Mouse (Mus musculus): ENCODE measurements at regions not wholly inside any gene's neighbourhood (a gene's known extent, or its start where the extent isn't known, plus 50 kb on each side); places are given as distances from the start of the nearest gene placed in this dataset.
A peak's percentile ranks its signal among the peaks of the same experiment; 100 is the strongest.

GRCm38 (mm10) chr2:45751746-45752145, 634.6 kb upstream of the Zeb2 start:
- H3K4me2 ChIP-seq (replicated peaks) = no peak overlapping the region
- ATAC-seq (ENCODE audit: low FRiP score, low read depth) = no peak
- H3K4me3 ChIP-seq = no peak overlapping the region
- H3K9ac ChIP-seq = no peak overlapping the region
- 82% methylated on average over 2 of the region's 2 CpGs for WGBS
- H3K27ac ChIP-seq = no peak overlapping the region
- H3K36me3 ChIP-seq = no peaks in the 10 kb centered on the region
- no peaks in the 10 kb centered on the region for H3K9me3 ChIP-seq
- 0 out of 2 replicates have a peak, but pooled peaks cover 5% of the 10 kb centered on the region for H3K4me1 ChIP-seq
- H3K27me3 ChIP-seq = no peaks in the 10 kb centered on the region

DNA sequence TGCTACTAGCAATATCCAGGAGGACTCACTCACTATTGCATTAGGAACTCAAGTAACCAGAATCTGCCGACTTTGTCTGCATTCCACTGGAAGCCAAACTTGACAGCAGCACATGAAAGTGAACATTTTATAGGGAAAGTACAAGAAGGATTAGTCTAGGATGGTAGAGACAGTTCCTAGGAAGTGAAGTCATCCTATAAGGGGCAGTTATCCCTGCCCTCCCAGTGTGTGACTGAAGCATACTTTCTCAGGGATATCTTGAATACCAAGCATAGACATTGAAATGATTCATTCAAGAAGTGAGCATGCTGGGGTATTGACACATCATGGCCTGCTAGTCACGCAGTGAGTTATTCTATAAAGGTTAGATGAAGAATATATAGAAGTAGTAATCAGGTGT, 632.2 kb upstream of the Zeb2 start:
- 65% methylated on average over 2 of the region's 2 CpGs for WGBS
- Histone ChIP-seq H3K9ac (no peak overlapping the region), H3K9me3 (no peaks in the 10 kb centered on the region), H3K36me3 (no peaks in the 10 kb centered on the region), H3K27ac (no peak overlapping the region), H3K4me3 (no peak overlapping the region), H3K4me2 (replicated peaks) (no peak overlapping the region), H3K27me3 (no peaks in the 10 kb centered on the region), H3K4me1 (0 out of 2 replicates have a peak, but pooled peaks cover 5% of the 10 kb centered on the region)
- ATAC-seq (ENCODE audit: low FRiP score, low read depth) = no peak

GRCm38 (mm10) chr2:45747263-45748236, 630.4 kb upstream of the Zeb2 start:
- H3K27ac ChIP-seq = no peak overlapping the region
- H3K36me3 ChIP-seq = no peaks in the 10 kb centered on the region
- no peak overlapping the region for H3K4me3 ChIP-seq
- peak; percentile 67; the same call in 1 of the 2 replicates for ATAC-seq (ENCODE audit: low FRiP score, low read depth)
- no peaks in the 10 kb centered on the region for H3K9me3 ChIP-seq
- H3K4me1 ChIP-seq = 0 out of 2 replicates have a peak, but pooled peaks cover 5% of the 10 kb centered on the region
- no peaks in the 10 kb centered on the region for H3K27me3 ChIP-seq
- no peak overlapping the region for H3K4me2 ChIP-seq (replicated peaks)
- 50% methylated on average over 7 of the region's 7 CpGs for WGBS
- H3K9ac ChIP-seq = no peak overlapping the region

- WGBS = 79% methylated on average over 4 of the region's 4 CpGs
- no peak overlapping the region for H3K27ac ChIP-seq
- H3K36me3 ChIP-seq = no peaks in the 10 kb centered on the region
Observed at GRCm38 (mm10) chr2:45746606-45747005, 629.4 kb upstream of the Zeb2 start.

DNA sequence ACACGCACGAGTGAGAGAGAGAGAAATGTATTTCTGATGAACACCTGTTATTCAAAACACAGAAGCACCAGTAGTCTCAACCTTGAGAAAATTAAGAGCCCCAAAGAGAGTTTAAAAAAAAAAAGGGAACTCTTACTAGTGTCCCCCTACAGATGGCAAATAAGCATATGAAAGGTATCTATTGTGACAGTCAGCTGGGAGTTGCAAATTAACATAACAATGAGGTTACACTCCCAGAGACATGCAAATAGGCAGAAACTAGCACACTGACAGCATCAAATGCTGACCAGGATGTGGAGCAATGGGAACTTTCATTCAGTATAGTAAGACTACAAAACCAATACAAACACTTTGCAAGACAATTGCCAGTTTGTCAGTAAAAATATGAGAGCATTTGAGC, 619.1 kb upstream of the Zeb2 start:
- H3K4me3 ChIP-seq = no peak overlapping the region
- WGBS = 61% methylated on average over 2 of the region's 2 CpGs
- H3K9ac ChIP-seq = no peak overlapping the region
- H3K9me3 ChIP-seq = no peaks in the 10 kb centered on the region
- no peaks in the 10 kb centered on the region for H3K4me1 ChIP-seq
- H3K36me3 ChIP-seq = no peaks in the 10 kb centered on the region
- no peak for ATAC-seq (ENCODE audit: low FRiP score, low read depth)
- H3K4me2 ChIP-seq (replicated peaks) = no peak overlapping the region
- H3K27ac ChIP-seq = no peak overlapping the region
- no peaks in the 10 kb centered on the region for H3K27me3 ChIP-seq

More at GRCm38 (mm10) chr2:45746606-45747005, 629.4 kb upstream of the Zeb2 start:
- no peak overlapping the region for H3K4me2 ChIP-seq (replicated peaks)
- no peak overlapping the region for H3K9ac ChIP-seq
- no peaks in the 10 kb centered on the region for H3K27me3 ChIP-seq
- 0 out of 2 replicates have a peak, but pooled peaks cover 5% of the 10 kb centered on the region for H3K4me1 ChIP-seq
- no peaks in the 10 kb centered on the region for H3K9me3 ChIP-seq
- ATAC-seq (ENCODE audit: low FRiP score, low read depth) = no peak
- no peak overlapping the region for H3K4me3 ChIP-seq

DNA sequence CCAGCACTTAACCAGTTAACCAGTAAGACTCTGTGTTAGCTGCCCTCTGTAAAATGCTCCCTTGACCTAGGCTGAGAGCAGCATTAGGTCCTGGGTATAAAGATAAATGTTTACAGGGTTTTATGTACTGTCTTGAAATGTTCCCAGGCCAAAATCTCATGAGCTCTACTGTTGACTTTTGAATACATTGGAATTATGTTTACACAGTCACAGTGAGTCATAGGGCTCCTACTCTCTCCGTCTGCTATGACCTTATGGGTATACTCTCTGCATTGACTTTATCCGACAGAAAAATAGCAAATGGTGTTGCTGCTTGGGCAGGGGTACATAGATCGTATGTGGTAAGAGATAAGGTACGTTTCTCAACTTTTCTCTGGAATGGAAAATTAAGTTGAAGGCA, 596.8 kb upstream of the Zeb2 start:
- no peak for ATAC-seq (ENCODE audit: low FRiP score, low read depth)
- Histone ChIP-seq H3K4me1 (no peaks in the 10 kb centered on the region), H3K4me3 (no peak overlapping the region), H3K9ac (no peak overlapping the region), H3K27ac (no peak overlapping the region), H3K9me3 (no peaks in the 10 kb centered on the region), H3K36me3 (no peaks in the 10 kb centered on the region), H3K27me3 (no peaks in the 10 kb centered on the region), H3K4me2 (replicated peaks) (no peak overlapping the region)
- 92% methylated on average over 4 of the region's 4 CpGs for WGBS

DNA sequence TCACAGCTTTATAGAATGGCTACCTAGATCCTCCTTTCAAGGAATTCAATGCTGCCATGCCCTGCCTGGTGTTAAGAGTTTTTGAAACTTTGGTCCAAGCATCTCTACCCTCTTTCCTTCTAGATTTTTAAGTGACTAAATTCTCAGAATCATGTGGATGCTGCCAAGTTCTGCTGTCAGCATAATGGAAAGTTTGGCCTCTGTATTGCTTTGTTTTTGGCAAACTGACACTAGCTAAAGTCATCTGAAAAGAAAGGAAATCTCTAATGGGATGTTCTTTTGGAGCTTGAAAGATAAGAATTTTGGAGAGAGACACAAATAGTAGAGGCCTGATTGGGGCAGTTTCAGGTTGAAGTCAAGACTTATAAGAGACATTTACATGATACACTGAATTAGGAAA, 589.8 kb upstream of the Zeb2 start:
- no peaks in the 10 kb centered on the region for H3K36me3 ChIP-seq
- H3K9me3 ChIP-seq = no peaks in the 10 kb centered on the region
- no peak overlapping the region for H3K9ac ChIP-seq
- H3K27ac ChIP-seq = no peak overlapping the region
- H3K27me3 ChIP-seq = no peaks in the 10 kb centered on the region
- H3K4me3 ChIP-seq = no peak overlapping the region
- 0 out of 2 replicates have a peak, but pooled peaks cover 3% of the 10 kb centered on the region for H3K4me1 ChIP-seq
- no peak for ATAC-seq (ENCODE audit: low FRiP score, low read depth)
- no peak overlapping the region for H3K4me2 ChIP-seq (replicated peaks)

DNA sequence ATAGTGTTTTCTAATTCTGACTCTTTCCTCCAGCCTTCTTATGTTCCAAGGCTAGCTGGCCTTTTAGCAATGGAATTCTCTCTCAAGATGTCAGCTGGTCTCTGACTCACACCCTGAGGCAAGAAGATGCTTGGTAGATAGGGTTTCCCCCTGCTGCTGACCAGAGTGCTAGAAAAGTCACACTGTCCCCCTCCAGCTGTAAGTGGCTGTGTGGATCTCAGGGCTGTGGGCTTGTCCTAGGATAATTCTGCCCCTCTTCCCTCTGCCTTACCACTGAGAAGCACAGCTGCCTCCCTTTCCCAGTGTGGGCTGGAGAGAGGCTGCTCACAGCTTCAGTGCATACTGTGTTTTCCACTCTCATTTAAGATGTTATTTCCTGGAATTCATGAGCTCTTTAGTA, 585.3 kb upstream of the Zeb2 start:
- H3K4me3 ChIP-seq = no peak overlapping the region
- ATAC-seq (ENCODE audit: low FRiP score, low read depth) = no peak
- no peaks in the 10 kb centered on the region for H3K36me3 ChIP-seq
- H3K9me3 ChIP-seq = no peaks in the 10 kb centered on the region
- no peak overlapping the region for H3K4me2 ChIP-seq (replicated peaks)
- H3K4me1 ChIP-seq = 0 out of 2 replicates have a peak, but pooled peaks cover 3% of the 10 kb centered on the region
- no peak overlapping the region for H3K27ac ChIP-seq
- no peak overlapping the region for H3K9ac ChIP-seq
- H3K27me3 ChIP-seq = no peaks in the 10 kb centered on the region

DNA sequence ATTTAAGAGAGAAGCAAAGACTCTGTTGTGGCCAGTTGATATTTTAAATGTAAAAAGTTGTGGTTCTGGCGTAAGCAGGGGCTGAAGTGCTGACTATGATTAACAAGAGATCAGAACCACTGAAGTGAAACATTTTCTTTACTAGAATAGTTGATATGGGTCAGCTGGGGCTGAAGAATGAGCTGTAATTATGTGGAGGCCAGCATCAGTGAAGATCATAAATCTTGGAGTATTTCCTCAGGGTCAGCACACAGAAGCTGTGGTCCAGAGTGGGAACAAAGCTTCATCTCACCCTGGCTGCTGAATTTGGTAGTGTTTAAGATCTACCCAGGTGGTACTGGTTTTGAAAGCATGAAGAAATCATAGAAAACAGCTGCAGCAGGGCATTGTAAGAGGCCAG, 583.4 kb upstream of the Zeb2 start:
- H3K27me3 ChIP-seq = no peaks in the 10 kb centered on the region
- H3K9ac ChIP-seq = no peak overlapping the region
- H3K4me2 ChIP-seq (replicated peaks) = no peak overlapping the region
- 66% methylated on average over 1 of the region's 1 CpGs for WGBS
- H3K4me1 ChIP-seq = 0 out of 2 replicates have a peak, but pooled peaks cover 3% of the 10 kb centered on the region
- no peak overlapping the region for H3K27ac ChIP-seq
- no peak for ATAC-seq (ENCODE audit: low FRiP score, low read depth)
- H3K4me3 ChIP-seq = no peak overlapping the region
- H3K36me3 ChIP-seq = no peaks in the 10 kb centered on the region
- no peaks in the 10 kb centered on the region for H3K9me3 ChIP-seq

- no peak for ATAC-seq (ENCODE audit: low FRiP score, low read depth)
- no peaks in the 10 kb centered on the region for H3K27me3 ChIP-seq
- H3K9me3 ChIP-seq = no peaks in the 10 kb centered on the region
- H3K4me1 ChIP-seq = no peaks in the 10 kb centered on the region
- WGBS = 68% methylated on average over 8 of the region's 8 CpGs
- no peak overlapping the region for H3K4me3 ChIP-seq
- no peak overlapping the region for H3K27ac ChIP-seq
- no peak overlapping the region for H3K9ac ChIP-seq
- H3K4me2 ChIP-seq (replicated peaks) = no peak overlapping the region
- no peaks in the 10 kb centered on the region for H3K36me3 ChIP-seq
Observed at GRCm38 (mm10) chr2:45693291-45694020, 576.3 kb upstream of the Zeb2 start.

DNA sequence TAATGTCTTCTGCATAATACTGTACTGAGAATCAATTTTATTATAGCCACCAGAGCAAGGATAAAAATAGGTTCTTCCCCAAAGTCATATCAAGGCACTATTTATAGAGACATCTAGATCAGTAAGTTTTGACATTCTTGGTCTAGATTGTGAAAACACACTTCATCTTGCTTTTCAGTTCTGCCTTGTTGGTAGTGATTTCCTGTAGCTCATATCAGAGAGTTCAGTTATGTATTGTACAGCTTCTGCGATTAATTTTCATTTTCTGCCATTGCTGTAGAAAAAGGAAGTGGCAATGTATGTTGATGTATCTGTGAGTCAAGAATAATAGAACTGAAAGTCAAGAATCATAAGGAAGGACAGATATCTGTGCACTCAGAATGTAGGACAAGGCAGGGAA, 575.6 kb upstream of the Zeb2 start:
- Histone ChIP-seq H3K9ac (no peak overlapping the region), H3K27me3 (no peaks in the 10 kb centered on the region)

DNA sequence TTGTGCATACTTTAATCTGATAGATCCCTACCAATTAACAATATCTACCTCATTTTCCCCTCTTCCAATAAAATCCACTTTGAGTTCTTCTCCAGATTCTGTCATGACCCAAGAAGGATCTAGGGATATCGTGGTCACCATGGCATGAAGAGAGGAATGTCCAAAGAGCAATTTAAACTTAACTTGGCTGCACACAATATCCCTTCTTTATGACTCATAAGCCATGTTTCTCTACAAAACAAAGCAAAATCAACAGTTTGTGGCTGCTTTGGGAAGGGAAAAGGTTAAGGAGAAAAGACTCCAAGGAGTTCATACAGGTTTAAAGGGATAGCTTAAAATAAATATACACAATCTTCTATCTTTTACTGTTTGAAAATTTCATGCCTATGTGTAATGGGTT, 571.8 kb upstream of the Zeb2 start:
- Histone ChIP-seq H3K4me3 (no peak overlapping the region), H3K4me1 (no peaks in the 10 kb centered on the region), H3K27me3 (no peaks in the 10 kb centered on the region), H3K4me2 (replicated peaks) (no peak overlapping the region), H3K36me3 (no peaks in the 10 kb centered on the region), H3K27ac (no peak overlapping the region), H3K9me3 (no peaks in the 10 kb centered on the region), H3K9ac (no peak overlapping the region)
- ATAC-seq (ENCODE audit: low FRiP score, low read depth) = no peak
- 73% methylated on average over 1 of the region's 1 CpGs for WGBS

More for the DNA sequence above, 575.6 kb upstream of the Zeb2 start:
- ATAC-seq (ENCODE audit: low FRiP score, low read depth) = no peak
- H3K9me3 ChIP-seq = no peaks in the 10 kb centered on the region
- 93% methylated on average over 1 of the region's 1 CpGs for WGBS
- H3K36me3 ChIP-seq = no peaks in the 10 kb centered on the region
- H3K4me2 ChIP-seq (replicated peaks) = no peak overlapping the region
- no peaks in the 10 kb centered on the region for H3K4me1 ChIP-seq
- no peak overlapping the region for H3K4me3 ChIP-seq
- no peak overlapping the region for H3K27ac ChIP-seq
